Mouse (Mus musculus) G1E (cell line): Measurements from ENCODE around the gene Gli1.

Source experiments
- CTCF ChIP-seq: IDR thresholded peaks from 2 replicates; pipeline ENCODE4 v1.5.1; 2012; ENCODE audit warnings: low read depth, low read length, inconsistent platforms, mixed read lengths
- GATA1 ChIP-seq: IDR thresholded peaks from 2 replicates; pipeline ENCODE4 v1.6.1; 2012; ENCODE audit warnings: borderline replicate concordance, low read length, inconsistent platforms, mixed read lengths
- POLR2AphosphoS5 ChIP-seq: IDR thresholded peaks from 2 replicates; pipeline ENCODE4 v1.6.1; 2012; ENCODE audit warnings: low read depth, low read length, inconsistent platforms; ENCODE audit not compliant: insufficient replicate concordance

DNA sequence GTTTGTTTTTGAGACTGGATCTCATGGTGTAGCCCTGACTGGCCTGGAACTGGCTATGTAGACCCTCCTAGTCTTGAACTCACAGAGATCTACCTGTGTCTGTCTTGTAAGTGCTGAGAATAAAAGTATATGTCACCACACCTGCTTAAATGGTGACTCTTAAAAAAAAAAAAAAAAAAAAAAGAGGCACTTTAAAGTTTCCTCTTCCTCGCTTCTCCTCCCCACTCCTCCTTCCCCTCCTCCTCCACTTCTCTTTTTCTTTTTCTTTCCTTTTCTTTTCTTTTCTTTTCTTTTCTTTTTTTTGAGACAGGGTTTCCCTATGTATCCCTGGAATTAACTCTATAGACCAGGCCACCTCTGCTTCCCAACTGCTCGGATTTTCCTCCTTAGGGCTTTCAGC lies 29.2 kb upstream of the Gli1 start:
- TF ChIP-seq CTCF (no peak), GATA1 (no peak), POLR2AphosphoS5 (no peak)
